Mouse (Mus musculus): Measurements from ENCODE around the gene Taz.

DNA sequence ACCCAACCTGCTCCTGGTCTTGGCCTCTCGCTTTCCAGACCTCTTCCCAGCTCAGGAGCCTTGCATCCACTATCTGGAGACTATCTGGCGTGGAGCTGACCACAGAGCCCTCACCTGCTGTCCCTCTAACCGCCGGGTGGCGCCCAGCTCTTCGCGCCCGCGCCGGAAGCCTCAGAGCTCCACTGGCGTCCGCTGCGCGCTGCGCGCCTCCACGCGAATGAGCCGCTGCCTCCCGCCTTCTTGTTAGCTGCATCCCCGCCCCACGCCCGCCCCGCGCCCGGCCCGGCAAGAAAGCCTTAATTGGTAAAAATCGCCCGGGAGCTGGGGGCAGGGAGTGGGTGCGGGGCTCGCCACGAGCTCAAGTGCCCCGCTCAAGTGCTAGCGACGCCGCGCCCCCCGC lies 32.1 kb upstream of the Taz start, which contains the start of gene Flna:
- TF ChIP-seq CTCF (conservative IDR thresholded peaks at IDR 0.05; ENCODE audit: low read length) (no peak), NANOG (IDR thresholded peaks at IDR 0.05; ENCODE audit: borderline replicate concordance, low read length) (no peak)

Measured in E14TG2a.4 (cell line).